Mouse (Mus musculus) mouse embryonic stem cell (cell line): ENCODE results near the gene Immt.
"Not testable (repeated sequence)": the region's sequence is repeated elsewhere in the genome, so short reads cannot be mapped to it uniquely, and the experiment has no call there.

ENCODE experiments used
- in situ Hi-C, 2 experiments: fragments of 300-500 bp; cut with MboI; formaldehyde crosslinking; loops; 1 replicate in 1 of 2; 3 replicates in 1 of 2; pipeline ENCODE4 v1.14.3; 2019 to 2020; ENCODE audit warnings: low sequenced_read_pairs in 2 of 2, low pct_unique_long_range_greater_than_20kb in 1 of 2, mixed read lengths in 1 of 2; ENCODE audit not compliant: unreplicated experiment in 1 of 2

Gene Immt

DNA sequence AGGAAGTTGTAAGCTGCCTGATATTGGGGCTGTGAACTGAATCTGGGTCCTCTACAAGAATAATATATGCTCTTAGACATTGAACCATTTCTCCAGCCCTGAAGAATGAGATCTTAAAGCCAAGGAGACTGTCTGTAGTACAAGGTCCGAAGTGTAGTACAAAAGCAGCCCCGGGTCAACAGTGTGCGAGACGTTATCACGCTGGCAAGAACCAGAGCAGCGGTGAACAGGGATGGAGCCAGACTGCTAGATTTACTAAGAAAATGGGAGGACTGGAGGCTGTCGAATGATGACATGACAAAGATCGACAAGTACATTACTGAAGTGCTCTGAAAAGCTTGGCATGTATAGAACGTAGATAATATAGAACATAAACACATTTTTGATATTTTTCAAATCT lies 1.4 kb upstream of the Immt start:
- in situ Hi-C loops, result no loop called here

GRCm38 (mm10) chr6:71831581-71831960 lies 440 bp downstream of the Immt start:
- in situ Hi-C loops, result no loop called here

GRCm38 (mm10) chr6:71836811-71837210 lies 5.7 kb downstream of the Immt start:
- in situ Hi-C loops, result no loop called here

DNA sequence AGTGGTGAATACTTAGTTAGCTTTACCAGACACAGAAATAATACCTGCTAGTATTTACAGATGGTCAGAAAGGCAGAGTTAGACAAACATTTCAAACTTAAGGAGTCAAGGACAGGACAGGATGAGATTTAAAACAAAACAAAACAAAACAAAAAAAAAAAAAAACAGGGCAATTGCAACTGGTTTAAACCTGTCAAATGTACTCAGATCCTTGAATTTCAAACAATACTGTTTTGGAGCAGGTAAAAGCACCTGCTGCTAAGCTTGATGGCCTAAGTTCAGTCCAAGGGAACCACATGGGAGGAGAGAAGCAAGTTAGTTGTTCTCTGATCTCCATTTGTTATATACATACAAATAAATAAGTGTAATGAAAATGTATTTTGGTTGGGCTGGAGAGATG lies 8.7 kb downstream of the Immt start:
- in situ Hi-C loops, result no loop called here

- in situ Hi-C loops, result no loop called here
These were observed 9.6 kb downstream of the Immt start for GRCm38 (mm10) chr6:71840597-71841290.

- in situ Hi-C loops, result not testable (repeated sequence)
These were observed 15.8 kb downstream of the Immt start for GRCm38 (mm10) chr6:71846906-71847305.

- in situ Hi-C loops, result no loop called here
These were observed 36.6 kb downstream of the Immt start for GRCm38 (mm10) chr6:71867751-71868150.

DNA sequence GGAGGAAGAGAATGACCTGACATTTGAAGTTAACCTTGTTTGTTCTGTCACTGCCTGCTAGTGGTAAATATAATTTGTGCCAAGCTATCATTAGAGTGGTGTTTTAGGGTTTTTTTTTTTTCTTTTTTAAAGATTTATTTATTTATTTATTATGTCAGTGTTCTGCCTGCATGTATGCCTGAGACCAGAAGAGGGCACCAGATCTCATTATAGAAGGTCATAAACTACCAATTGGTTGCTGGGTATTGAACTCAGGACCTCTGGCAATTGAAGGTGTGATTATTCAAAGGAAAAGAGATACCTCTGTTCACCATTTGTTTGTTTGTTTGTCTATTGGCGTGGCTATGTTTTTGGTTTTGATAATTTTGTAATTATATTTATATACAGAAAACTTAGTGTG lies 37.7 kb downstream of the Immt start:
- in situ Hi-C loops, result no loop called here

DNA sequence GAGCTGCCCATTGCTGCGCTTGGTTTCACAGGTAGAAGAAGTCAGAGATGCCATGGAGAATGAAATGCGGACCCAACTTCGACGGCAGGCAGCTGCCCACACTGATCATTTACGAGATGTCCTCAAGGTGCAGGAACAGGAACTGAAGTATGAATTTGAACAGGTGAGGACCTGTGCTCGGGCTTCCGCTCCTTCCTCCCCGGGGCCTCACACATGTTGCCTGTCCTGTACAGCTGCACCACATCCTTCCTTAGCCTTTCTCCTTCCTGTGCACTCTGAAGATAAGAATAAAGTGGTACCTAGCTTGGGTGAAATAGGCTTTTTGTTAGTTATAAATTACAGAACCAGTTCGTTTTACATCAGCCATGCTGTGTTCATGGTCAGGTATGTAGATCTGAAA lies 40.3 kb downstream of the Immt start:
- in situ Hi-C loops, result no loop called here

DNA sequence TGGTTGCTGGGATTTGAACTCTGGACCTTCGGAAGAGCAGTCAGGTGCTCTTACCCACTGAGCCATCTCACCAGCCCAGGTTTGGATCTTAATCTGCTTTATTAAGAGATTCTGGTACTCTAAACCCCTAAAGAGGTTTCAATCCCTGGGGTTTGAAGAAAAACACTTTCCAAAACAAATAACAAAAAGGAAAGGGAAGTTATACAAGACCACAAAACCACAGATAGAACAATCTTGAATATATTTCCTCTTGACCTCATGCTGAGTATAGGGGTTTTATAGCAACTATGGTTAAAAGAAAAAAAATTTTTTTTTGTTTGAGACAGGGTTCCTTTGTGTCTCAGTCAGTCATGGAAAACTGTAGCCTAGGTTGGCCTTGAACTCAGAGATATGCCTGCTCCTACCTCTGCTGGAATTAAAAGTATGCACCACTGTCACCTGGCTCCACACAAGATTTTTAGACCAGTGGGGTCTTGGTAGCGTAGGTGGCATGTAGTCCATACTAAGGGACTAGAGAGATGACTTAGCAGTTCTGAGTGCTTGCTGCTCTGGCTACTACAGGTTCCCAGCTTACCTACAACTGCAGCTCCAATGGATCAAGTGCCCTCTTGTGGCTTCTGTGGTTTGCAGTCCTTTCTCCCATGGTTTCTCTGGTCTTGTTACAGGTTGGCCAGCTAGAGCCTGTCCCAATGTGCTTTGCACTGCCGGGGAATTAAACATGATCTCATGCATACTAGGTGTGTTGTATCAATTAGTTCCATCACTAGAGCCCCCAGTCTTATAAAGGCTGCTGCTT lies 47.0 kb downstream of the Immt start:
- in situ Hi-C loops, result no loop called here

DNA sequence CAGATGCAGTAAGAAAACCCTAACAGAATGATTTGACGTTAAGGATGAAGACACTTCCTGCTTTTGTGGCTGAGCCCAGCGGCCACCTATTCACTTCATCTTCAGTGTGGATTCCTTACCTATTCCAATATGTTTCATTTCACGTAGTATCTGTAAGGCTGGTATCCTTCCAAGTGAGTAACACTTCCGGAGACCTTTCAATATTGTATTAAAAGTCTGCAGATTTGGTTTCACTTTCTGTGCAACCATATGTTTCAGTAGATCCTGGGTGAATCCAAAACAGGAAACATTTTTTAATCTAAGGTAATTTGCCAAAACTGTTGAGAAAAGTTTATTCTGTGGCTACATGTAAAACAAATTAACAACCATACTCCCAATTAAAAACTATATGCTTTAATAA lies 62.1 kb downstream of the Immt start:
- in situ Hi-C loops, result loop anchor here (10.0 kb wide), 1 partner anchor 278 kb away; no protein-coding TSS in a partner anchor

GRCm38 (mm10) chr6:71907702-71908235 lies 76.6 kb downstream of the Immt start:
- in situ Hi-C loops, result no loop called here

DNA sequence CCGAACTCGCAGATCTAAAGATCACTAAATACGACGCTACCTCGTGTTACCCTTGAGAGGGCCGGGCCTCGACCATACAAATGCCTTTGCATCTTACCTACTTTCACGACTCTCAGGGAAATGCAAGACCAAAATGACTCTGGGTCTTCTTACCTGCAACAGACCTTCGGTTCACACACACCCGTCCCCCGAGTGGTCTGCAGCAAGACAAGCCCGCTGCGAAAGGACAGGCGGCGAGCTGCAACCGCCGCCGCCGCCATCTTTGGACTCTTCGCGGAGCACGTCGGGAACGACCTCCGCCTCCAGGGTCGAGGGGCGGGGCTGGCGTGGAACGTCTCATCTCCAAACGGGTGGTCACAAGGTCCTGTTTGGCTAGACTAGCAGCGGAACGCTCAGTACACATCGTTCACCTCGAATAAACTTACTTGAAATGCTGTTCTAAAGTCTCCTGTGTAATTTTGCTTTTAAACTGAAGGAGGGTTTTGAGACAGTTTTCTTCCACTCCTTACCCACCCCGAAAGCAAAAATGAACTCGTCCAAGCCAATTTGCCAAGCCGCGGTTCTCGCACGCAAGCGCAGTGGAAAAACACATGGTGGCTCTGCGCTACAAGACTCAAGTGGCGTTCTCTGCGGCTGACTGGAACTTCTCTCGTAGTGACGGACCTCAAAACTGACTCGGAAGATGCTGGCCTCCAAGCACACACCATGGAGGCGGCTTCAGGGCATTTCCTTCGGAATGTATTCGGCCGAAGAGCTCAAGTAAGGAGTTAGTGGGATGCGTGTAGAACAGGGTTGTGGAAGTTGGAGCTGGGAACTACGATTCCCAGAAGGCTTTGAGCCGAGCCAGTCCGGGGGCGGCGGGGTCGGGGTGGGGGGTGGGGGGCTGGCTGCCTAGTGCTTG lies 77.6 kb downstream of the Immt start, which contains the start of the genes Ptcd3 and Polr1a:
Ptcd3 (minus strand) TSS at position 270 of the 901 bp plus-strand sequence.
Polr1a (plus strand) TSS at position 573 of the 901 bp plus-strand sequence.
- in situ Hi-C loops, result no loop called here

DNA sequence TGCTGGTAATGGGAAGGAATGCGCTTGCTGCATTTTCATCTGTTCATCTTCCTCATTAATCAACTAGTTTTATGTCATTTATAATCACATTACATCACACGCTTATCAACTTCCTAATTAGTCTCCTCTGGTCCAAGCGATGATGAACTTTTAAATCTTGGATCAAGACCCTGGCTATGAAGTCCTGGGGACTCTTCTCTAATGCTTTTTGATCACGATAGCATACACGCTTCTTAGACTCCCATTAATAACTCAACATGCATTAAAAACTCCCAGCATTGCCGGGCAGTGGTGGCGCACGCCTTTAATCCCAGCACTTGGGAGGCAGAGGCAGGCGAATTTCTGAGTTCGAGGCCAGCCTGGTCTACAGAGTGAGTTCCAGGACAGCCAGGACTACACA lies 78.3 kb downstream of the Immt start:
- in situ Hi-C loops, result no loop called here

GRCm38 (mm10) chr6:71909840-71910239 lies 78.7 kb downstream of the Immt start:
- in situ Hi-C loops, result no loop called here

- in situ Hi-C loops, result no loop called here
These were observed 80.7 kb downstream of the Immt start for GRCm38 (mm10) chr6:71911686-71912450.

- in situ Hi-C loops, result no loop called here
These were observed 89.6 kb downstream of the Immt start for GRCm38 (mm10) chr6:71920752-71921151.

DNA sequence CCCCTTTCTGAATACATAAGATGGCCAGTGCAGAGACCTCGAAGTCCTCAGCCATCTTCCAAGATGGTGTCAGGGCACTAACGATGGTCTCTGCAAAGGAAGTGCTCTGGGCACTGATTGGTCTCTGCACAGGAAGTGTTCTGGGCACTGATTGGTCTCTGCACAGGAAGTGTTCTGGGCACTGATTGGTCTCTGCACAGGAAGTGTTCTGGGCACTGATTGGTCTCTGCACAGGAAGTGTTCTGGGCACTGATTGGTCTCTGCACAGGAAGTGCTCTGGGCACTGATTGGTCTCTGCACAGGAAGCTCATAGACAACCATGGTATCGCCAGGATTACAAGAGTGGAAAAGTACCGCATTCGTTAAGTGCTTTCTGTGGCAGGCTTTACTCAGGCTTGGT lies 94.1 kb downstream of the Immt start:
- in situ Hi-C loops, result not testable (repeated sequence)
